Mouse (Mus musculus) mouse embryonic stem cell (cell line): ENCODE results near the gene Narfl.

Experiments used
- in situ Hi-C, 2 experiments: fragments of 300-500 bp; cut with MboI; formaldehyde crosslinking; loops; 1 replicate in 1 of 2; 3 replicates in 1 of 2; pipeline ENCODE4 v1.14.3; 2019 to 2020; ENCODE audit warnings: low sequenced_read_pairs in 2 of 2, low pct_unique_long_range_greater_than_20kb in 1 of 2, mixed read lengths in 1 of 2; ENCODE audit not compliant: unreplicated experiment in 1 of 2

The Narfl gene

DNA sequence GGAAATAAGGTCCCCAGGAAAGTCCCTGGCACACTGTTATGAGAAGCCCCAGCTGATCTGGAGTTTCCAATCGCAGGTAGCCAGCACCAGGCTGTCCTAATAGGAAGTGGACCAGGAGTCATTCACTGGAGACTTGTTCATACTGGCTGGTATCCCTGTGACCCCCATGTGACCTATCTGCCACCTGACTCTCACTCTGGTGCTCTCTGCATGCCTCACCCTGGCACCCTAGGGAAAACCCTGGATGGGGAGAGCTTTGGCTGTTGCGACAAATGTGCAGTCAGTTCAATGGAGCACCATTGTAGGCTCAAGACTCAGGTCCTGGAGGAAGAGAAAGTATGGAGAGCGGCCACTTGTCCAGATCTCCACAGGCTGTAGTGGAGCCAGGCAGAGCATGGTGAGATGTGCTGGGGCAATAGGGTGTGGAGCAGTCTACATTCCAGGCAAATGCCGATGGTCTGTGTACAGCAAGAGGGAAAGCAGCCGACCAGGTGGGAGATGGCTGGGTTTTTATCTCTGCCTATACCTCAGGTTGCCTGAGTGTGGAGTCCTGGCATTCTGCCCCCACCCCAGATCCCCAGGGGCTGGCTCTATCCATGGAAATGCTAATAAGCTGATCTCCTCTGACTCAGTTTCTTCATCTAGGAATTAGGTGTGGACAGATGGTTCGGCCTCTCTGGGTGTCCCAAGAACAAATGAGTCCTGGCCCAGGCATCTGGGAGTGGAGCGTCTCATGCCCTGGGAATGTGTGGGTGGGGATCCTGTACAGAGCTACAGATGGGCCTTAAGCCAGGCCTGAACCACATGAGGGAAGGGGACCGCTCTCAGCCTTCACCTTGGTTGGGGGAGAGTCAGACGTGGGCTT is 17.0 kb upstream of the Narfl start:
- in situ Hi-C loops = no loop called here

DNA sequence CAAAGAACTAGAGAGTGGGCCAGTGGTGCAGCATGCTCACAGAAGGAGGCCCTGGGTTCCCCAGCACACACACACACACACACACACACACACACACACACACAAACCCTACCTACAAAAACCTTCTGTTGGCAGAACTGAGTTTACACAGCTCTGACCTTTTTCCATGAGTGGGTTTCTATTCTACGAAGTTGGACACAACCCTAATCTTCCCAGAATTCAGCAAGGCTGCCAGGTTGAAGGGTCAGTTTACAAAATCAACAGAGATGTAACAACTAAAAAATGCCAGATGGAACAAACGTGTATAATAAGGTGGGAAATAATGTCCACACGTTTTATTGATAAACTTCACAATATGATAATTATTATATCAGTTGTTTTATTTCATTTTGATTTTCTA is 15.9 kb upstream of the Narfl start:
- in situ Hi-C loops = no loop called here

DNA sequence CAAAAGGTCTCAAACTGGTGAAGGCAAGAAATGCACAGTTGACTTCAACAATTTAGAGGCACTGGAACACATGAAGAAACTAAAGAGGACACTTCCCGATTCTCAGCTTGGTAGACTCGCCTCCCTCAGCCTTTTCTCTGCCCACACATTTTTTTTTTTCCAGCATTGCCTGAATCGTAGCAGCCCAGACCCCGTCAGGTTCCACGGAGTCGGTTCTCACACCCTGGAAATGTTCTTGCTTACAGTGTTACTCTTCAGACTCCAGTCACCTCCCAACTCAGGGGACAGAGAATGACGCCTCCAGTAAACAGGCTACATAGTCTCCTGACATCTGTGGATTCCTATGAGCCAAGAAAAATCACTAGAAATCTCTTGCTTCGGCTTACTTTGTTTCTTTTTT is 13.4 kb upstream of the Narfl start:
- in situ Hi-C loops = no loop called here

DNA sequence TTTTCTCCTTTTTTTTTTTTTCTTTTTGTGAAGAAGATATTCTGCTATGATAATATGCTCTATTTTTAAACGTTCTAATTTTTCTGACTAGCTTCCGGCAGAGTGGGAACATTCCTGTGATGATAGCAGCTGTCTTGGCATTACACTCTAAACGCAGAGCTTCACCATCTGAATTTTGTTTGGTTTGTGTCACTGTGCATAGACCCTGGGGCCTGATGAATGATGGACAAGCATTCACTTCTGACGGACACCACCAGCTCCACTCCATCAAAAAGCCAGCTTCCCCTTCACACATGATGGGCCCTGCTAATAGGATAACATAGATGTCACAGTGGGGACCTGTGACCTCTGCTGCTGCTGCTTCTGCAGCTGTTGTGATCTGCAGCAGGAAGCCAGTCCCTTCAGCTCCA is 12.0 kb upstream of the Narfl start:
- in situ Hi-C loops = no loop called here

DNA sequence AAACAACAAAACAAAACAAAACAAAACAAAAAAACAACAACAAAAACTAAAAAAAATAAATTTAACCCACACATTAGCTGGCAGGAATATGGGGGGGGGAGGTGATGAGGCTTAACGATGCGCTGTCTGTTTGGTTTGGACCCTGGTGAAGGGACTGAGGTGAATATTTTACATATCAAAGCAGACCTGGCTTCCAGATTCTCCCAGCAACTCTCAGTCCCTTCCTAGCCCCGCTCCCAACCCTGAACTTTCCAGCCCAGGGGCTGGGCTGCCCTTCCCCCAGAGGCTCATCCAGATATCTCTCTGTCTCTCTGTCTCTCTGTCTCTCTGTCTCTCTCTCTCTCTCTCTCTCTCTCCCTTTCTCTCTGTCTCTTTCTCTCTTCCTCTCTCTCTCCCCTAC is 11.0 kb upstream of the Narfl start:
- in situ Hi-C loops = no loop called here

DNA sequence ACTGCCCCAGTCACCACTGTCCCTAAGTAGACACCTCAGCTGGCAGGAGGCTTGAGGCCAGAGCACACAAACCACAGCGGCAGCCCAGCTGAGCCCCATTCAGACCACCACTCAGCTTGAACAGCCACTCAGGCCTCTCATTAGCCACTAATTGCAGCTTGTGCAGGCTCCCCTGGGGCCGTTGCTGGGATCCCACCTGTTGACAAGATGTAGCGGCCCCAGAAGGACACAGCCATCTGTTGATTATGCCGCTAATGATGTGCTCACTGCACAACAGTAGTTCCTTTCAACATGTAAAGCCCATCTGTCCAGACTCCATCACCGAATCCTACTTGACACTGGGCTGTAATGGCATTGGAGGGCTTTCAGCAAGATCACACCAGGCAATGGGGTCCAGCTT is 7.7 kb upstream of the Narfl start:
- in situ Hi-C loops = loop anchor here in 1 of 2 experiments (5.0 kb wide), 1 partner anchor 34 kb away; no protein-coding TSS in a partner anchor

DNA sequence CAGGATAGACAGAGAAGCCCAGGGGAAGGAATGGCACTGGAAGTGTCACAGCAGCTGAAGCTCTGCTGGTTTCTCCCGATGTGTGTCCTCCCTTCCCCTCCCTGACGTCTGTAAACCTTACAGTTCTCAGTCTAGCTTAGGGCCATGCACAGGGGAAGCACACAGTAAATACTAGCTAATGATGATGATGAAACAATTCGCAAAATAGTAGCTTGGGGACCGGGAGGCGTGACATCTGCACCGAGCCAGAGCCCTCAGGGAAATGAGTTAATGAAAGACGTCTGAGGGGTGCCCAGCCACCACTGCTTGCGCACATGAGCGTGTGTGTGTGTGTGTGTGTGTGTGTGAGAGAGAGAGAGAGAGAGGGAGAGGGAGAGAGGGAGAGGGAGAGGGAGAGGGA is 4.2 kb upstream of the Narfl start:
- in situ Hi-C loops = loop anchor here in 1 of 2 experiments (5.0 kb wide), 1 partner anchor 37 kb away; no protein-coding TSS in a partner anchor

DNA sequence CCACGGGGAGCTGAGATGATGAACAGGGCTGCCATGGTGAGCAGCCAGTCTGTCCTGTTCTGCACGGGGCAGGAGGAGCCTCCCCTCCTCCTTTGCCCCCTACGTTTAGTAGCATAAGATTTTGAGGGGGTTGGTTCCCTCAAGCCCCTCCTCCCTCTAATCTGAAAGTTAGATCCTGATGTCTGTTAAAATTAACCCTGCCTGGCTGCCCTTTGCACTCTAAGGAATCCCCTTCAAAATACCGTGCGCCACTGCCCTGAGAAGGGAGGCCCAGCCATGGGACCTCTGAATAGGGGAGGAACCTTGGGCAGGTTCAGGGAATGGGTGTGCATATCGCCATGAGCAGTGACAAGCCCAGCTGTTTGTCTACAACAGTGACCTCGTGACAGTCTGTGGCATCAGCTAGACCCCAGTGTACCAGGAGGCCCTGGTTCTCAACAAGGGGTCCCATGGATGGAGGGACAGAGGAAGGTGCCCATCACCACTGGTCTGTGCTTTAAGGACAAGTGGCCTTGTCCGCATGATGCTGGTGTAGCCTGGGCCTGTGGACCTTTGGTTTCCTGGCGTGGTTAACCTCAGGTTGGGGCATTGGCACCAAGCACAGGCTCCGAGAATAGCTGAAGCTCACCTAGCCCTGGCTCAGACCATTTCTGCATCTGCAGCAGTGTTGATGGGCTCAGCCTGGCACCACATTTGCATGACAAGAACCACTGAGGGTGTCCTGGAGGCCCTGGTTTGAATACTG is 1.9 kb downstream of the Narfl start:
- in situ Hi-C loops = no loop called here

DNA sequence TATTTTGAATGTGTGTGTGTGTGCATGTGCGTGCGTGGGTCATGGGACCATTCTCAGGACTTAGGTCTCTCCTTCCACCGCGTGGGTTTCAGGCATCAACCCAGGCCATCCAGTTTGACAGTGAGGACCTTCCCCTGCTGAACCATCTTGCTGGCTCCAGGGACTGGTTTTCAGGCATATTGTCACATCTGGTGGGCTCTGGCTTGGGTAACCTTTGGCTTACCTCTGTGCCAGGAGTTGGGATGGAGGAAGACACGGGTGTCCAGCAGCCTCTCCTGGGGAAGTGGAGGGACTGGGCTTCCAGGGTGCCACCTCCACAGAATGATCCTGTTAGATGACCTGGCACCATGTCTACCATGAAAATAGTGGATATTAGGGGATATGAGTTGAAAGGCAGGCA is 4.4 kb downstream of the Narfl start:
- in situ Hi-C loops = no loop called here

DNA sequence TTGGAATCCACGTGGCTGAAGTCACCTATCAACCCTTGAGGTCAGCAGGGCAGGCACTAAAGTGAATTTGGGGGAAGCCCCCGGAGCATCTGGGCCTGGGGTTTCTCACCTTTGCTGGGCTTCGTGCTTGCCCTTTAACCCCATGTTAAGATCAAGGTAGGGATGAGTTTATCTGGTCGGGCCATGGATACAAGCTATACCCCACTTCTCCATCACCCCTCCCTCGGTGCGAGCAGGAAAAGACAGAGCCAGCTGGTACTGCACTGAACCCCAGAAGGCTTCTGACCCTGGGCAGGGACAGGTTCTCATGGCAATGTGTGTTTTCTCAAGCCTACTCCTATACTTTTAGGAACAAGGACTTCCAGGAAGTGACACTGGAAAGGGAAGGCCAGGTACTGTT is 7.8 kb downstream of the Narfl start:
- in situ Hi-C loops = no loop called here

DNA sequence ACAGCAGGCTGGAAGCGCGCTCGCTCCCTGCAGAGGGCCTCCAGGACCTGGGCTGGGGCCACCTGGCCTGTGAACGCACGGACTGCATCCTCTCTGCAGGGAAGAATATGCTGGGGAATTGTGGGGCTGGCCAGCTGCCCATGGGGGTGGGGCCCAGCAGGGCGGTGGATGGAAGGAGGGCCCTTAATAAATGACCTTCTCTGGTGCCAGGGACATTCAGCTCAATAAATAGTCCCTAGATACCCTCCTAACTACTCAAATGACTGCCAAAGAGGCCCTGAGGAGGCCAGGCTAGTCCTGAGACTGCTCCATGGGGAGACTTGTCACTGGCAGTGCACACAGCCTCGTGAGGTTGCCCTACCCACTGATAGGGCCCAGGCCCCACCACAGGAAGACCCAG is 9.5 kb downstream of the Narfl start:
- in situ Hi-C loops = no loop called here

DNA sequence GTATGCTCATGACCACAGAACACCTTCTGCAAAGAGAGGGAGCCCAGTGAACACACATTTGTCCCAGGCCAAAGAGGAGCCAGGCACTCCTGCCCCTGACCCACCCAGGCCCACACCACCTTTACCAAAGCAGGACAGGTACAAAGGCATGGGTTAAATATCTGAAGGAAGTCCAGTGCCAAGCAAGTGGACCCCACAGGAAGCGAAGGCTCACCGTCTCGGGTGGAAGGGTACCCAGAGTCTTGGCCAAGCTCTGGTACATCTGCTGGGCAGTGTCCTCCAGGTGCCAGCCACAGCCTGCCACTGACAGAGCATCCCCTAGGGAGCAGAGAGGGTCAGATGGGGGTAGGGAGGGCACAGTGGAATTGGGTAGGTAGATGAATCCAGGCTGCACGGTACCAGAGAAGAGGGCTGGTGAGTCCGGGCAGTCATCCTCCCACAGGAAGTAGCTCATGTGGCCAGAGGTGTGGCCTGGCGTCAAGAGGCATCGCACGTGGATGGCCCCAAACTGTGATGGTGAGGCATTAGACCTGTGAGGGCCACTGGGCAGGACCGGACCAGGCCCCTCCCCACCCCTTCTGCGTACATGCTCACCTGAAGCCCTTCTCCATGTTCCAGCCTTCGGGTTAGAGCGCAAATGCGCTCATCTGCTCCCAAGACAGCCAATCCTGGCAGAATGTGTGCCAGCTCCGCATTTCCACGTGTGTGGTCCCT is 10.4 kb downstream of the Narfl start:
- in situ Hi-C loops = no loop called here

DNA sequence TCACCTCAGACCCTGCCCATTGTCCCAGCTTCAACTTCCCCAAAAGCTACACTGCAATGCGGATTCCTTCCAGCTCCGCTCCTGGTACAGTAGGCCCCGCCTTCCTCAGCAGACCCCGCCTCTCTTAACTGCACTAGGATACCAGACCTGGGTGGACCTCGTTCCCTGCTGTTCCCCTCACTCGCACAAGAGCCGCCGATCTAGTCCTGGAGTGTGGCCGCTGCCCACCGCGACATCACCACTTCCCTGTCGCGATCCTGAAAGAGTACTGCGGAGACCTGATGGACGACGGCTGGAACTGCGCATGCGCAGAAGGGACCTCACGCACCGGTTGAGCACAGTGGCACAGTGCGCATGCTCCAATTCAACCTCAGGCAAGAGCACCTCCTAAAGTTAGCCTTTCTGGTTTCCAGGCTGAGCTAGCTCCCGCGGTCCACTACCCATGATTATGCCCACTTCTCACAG is 11.7 kb downstream of the Narfl start, which contains the start of gene Haghl:
Haghl (minus strand) TSS at position 393 of the 465 bp plus-strand sequence.
- in situ Hi-C loops = no loop called here

DNA sequence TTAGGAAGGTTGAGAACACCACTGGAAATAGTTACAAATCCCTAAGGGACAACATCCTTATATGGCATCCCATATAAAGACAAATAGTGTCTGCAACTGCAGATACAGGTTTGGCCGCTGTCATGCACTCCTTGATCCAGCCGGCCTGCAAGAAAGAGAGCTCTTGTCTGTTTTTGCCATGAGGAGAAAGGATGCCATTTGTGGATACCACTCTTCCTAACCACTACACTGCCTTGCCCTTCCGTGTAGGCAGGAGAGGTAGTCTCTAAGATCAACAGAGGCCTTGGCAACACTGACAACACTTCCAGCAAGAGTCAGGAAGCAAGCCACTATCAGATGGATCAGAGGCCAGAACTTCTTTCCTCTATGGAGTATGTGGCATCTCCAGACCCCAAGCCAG is 12.7 kb downstream of the Narfl start, which contains the start of gene Ccdc78:
Ccdc78 (plus strand) TSS at position 301 of the 400 bp plus-strand sequence.
- in situ Hi-C loops = no loop called here

DNA sequence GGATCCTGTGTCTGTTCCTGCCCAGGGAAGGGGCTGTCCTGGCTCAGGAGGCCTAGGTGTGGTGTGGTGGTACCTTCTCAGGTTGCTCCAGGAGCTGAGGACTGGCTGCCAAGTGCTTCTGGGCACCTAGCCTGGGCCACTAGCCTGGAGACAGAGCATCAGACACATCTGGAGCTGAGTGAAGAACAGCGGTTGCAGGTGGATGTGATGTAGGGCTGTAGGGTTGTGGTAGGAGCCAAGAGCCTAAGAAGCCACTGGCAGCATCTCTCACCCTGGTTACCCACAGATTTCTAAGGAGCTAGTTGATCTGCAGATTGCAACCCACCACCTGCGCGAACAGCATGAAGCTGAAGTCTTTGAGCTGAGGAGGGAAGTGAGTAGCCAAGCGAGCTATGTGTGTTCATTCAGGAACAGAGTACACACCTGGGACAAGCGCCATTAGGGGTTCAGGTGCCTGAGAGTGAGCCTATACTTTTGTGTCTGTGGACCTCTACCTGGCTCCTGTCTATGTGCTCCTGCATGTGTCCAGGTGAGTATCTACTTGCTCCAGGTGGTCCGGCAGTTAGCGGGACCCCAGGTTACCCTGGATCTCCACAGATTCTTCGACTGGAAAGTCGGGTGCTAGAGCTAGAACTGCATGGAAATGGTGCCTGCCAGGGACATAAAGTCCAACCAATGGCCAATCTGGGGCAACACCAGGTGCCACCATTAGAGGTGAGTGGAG is 13.4 kb downstream of the Narfl start:
- in situ Hi-C loops = no loop called here

DNA sequence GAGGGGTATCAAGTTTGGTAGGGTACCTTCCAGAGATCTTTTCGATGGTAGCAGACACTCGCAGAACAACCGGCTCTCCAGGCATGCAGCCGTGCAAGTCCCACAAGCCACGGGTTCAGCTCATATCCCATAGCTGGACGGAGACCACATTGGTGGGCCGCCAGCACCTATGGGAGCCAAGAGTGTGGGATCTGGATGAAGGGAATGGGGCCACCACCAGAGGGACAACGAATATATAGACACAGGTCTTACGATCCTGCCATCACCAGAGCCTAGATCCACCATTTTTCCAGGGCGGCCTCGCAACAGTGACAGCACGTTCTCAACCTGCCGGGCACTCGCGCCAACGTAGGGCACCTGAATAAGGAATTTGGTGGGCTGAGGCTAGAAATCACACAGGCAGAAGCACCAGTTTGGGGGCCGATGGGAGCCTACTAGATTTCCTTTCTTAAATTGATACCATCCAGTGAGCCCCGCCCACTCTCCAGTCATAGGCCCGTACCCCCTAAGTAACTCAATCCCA is 17.8 kb downstream of the Narfl start:
- in situ Hi-C loops = loop anchor here (10.0 kb wide), 2 partner anchors 57 to 317 kb away; partner anchors contain the start of gene Mslnl (in 1 of the 2)

DNA sequence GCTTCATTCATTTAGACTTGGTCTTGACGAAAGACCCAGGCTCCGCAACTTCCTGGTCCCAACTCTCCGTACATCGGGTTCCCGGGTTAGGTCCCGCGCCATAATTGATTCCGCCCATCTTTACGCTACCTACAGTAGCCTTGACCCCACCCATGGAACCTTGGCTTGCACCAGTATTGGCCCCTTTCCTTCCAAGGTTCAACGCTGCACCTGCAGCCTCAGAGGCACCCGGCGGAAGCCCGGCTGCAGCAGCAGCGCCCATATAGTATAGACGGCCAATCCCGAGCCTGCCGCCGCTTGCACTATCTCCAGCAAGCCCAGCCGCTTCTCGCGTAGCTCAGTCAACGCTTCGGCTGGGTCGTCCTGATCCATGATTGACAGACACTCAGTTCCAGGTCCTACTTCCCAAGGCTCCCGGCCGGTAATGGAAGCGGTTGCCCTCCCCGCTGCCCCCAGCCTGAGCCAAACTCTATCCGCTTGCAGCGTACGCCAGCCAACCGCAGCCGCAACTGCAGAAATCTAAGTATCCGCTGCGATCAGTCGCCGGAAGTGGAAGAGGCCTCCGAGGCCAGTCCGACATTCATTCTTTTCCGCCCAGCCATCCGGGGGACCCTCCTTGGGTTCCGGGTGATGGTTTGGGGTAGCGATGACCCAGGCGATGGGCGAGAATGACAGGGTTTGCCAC is 18.4 kb downstream of the Narfl start:
- in situ Hi-C loops = loop anchor here (10.0 kb wide), 2 partner anchors 57 to 317 kb away; partner anchors contain the start of gene Mslnl (in 1 of the 2)
